ENCODE assay signal across 21 mouse cellular contexts in genomic region chr1:51277879-51278567, GRCm38 (mm10). TPM values are rescaled to one million over a fixed set of nuclear protein-coding genes. Genes with fewer than 3 reads are reported as not detected.
DNase-seq lines count a peak whose midpoint lies in the region; ATAC-seq and TF ChIP-seq lines count a peak whose summit lies in the region.
"Had no signal": no experiment of that assay in that cellular context is flagged by ENCODE, and none has a peak within 500 bp of the region (broad histone marks: within the 10 kb centered on the region; RNA-seq: fewer than 3 reads in every experiment).

No protein-coding gene starts in this region.

- H3K4me1 ChIP-seq in liver, postnatal 0 days (ENCODE audit: insufficient read depth), result no peaks in the 10 kb centered on the region
- peaks cover 8% of the 10 kb centered on the region; the same call in 1 of the 2 replicates for H3K4me1 ChIP-seq in lung, embryonic 16.5 days (replicated peaks; ENCODE audit: control insufficient read depth, insufficient read depth, low read length)
- peaks cover 14% of the 10 kb centered on the region for H3K4me1 ChIP-seq in brown adipose tissue, adult 24 weeks (ENCODE audit: control insufficient read depth, insufficient read depth, insufficient read length, low read length)
- H3K4me1 ChIP-seq: hindbrain, embryonic 15.5 days had no signal

- no peak overlapping the region for H3K9ac ChIP-seq in liver, postnatal 0 days (replicated peaks)
- no peak overlapping the region for H3K9ac ChIP-seq in lung, embryonic 16.5 days (ENCODE audit: low read length)
- H3K9ac ChIP-seq: forebrain, embryonic 13.5 days; hindbrain, embryonic 12.5 days; hindbrain, embryonic 15.5 days had no signal

- 52% methylated on average over 2 of the region's 2 CpGs for WGBS in liver, postnatal 0 days (ENCODE audit: insufficient replicate concordance)
- 23% methylated on average over 2 of the region's 2 CpGs for WGBS in lung, embryonic 16.5 days

- H3K9me3 ChIP-seq in liver, postnatal 0 days (ENCODE audit: low read length), result no peaks in the 10 kb centered on the region
- H3K9me3 ChIP-seq in lung, embryonic 16.5 days (ENCODE audit: control insufficient read depth, low read length), result no peaks in the 10 kb centered on the region
- H3K9me3 ChIP-seq: forebrain, embryonic 10.5 days; forebrain, embryonic 13.5 days; hindbrain, embryonic 12.5 days; hindbrain, embryonic 15.5 days had no signal

- intact Hi-C loops in gastrocnemius, adult 2 months (cut with DNase I), result no loop called here
- intact Hi-C loops in gastrocnemius, postnatal 14 days (cut with DNase I; ENCODE audit: low total_unique reads), result no loop called here

- no peak overlapping the region for H3K4me2 ChIP-seq in liver, postnatal 0 days (ENCODE audit: low read depth, low read length)
- H3K4me2 ChIP-seq in lung, embryonic 16.5 days (ENCODE audit: low read depth, low read length), result no peak overlapping the region
- H3K4me2 ChIP-seq: forebrain, embryonic 13.5 days; heart, embryonic 11.5 days; hindbrain, embryonic 12.5 days; hindbrain, embryonic 15.5 days had no signal

- H3K4me3 ChIP-seq in gastrocnemius, adult 2 months, result no peak overlapping the region
- no peak overlapping the region for H3K4me3 ChIP-seq in liver, postnatal 0 days (ENCODE audit: low read depth, low read length)
- no peak overlapping the region for H3K4me3 ChIP-seq in lung, embryonic 16.5 days (ENCODE audit: low read length)
- H3K4me3 ChIP-seq in brown adipose tissue, adult 24 weeks (ENCODE audit: insufficient read depth, low read depth, low read length), result no peak overlapping the region
- H3K4me3 ChIP-seq: forebrain, embryonic 10.5 days; forebrain, embryonic 13.5 days; hindbrain, embryonic 12.5 days; hindbrain, embryonic 15.5 days had no signal

- TF ChIP-seq EP300 in liver, postnatal 0 days (IDR thresholded peaks at IDR 0.05; ENCODE audit: low read depth), result 0 out of 2 replicates have a peak, but pooled peaks have one; percentile 12

- H3K27me3 ChIP-seq in liver, postnatal 0 days (ENCODE audit: insufficient read depth, low read length), result no peaks in the 10 kb centered on the region
- no peaks in the 10 kb centered on the region for H3K27me3 ChIP-seq in lung, embryonic 16.5 days (ENCODE audit: control insufficient read depth, insufficient read depth, low read depth, low read length)
- H3K27me3 ChIP-seq: forebrain, embryonic 13.5 days; hindbrain, embryonic 12.5 days; hindbrain, embryonic 15.5 days had no signal

- no peak for ATAC-seq in liver, postnatal 0 days
- peak; percentile 71; the same call in 1 of the 2 replicates for ATAC-seq in lung, embryonic 16.5 days (ENCODE audit: low read depth)
- ATAC-seq: activated CD4-positive, CD25-positive, alpha-beta regulatory T cell, adult 4 months; forebrain, embryonic 13.5 days; forebrain, embryonic 16.5 days had no signal

- TF ChIP-seq CTCF in gastrocnemius, adult 2 months (IDR thresholded peaks at IDR 0.05), result no peak
- no peak for TF ChIP-seq CTCF in liver, postnatal 0 days (IDR thresholded peaks at IDR 0.05; ENCODE audit: low read depth)

- H3K27ac ChIP-seq in gastrocnemius, adult 2 months, result peak overlapping the region; percentile 70
- H3K27ac ChIP-seq in liver, postnatal 0 days (ENCODE audit: low read depth), result no peak overlapping the region
- H3K27ac ChIP-seq in lung, embryonic 16.5 days (ENCODE audit: low read length), result no peak overlapping the region
- H3K27ac ChIP-seq in brown adipose tissue, adult 24 weeks (replicated peaks; ENCODE audit: low read depth, low read length), result peak overlapping the region; percentile 79
- H3K27ac ChIP-seq: forebrain, embryonic 10.5 days; forebrain, embryonic 13.5 days; hindbrain, embryonic 12.5 days; hindbrain, embryonic 15.5 days had no signal

- no peak for DNase-seq in gastrocnemius, adult 2 months
- no peak for DNase-seq in gastrocnemius, postnatal 14 days
- no peak for DNase-seq in liver, postnatal 0 days
- no peak for DNase-seq in liver
- DNase-seq in lung, postnatal 4 days, result no peak
- DNase-seq: adrenal gland, adult 8-10 months; adrenal gland, postnatal 25 days; cerebellum, adult 18-20 months; cerebellum, adult 9-10 months; cerebellum, postnatal 14 days; gastrocnemius, postnatal 36 days; heart, postnatal 10 days had no signal

- no peaks in the 10 kb centered on the region for H3K36me3 ChIP-seq in liver, postnatal 0 days (replicated peaks; ENCODE audit: insufficient read depth, low read length)
- no peaks in the 10 kb centered on the region for H3K36me3 ChIP-seq in lung, embryonic 16.5 days (ENCODE audit: control insufficient read depth, insufficient read depth, low read length)
- H3K36me3 ChIP-seq: forebrain, embryonic 10.5 days; hindbrain, embryonic 12.5 days; hindbrain, embryonic 15.5 days had no signal

RNA-seq across cellular contexts. Expression of gene Cavin2, which starts 10.9 kb away (rescaled TPM):
- total RNA-seq in gastrocnemius, adult 2 months (2021), result 10 to 100 TPM; 24.9 to 34.6 TPM
- 10 to 100 TPM; 63.6 to 67.0 TPM for total RNA-seq in gastrocnemius, postnatal 14 days (2021)
- polyA plus RNA-seq in liver, postnatal 0 days (2015; fragmentation: Nextera tagmentation; extraction: Ambion mirVana), result 24.7 and 28.0 TPM in 2 replicates
- polyA plus RNA-seq in lung, embryonic 16.5 days (2015; fragmentation: Nextera tagmentation; extraction: Ambion mirVana), result 176 and 185 TPM in 2 replicates
- 104 and 140 TPM in 2 replicates for polyA plus RNA-seq in brown adipose tissue, adult 24 weeks (2012; ENCODE audit: insufficient read depth, insufficient read length, missing spikeins)
- polyA plus RNA-seq: activated CD4-positive, CD25-positive, alpha-beta regulatory T cell, adult 4 months had no signal

Comparison
In these comparisons a context has a peak if more than half of its experiments do, and no peak if none do; other contexts are left out.
1. H3K27ac ChIP-seq: peak in gastrocnemius, adult 2 months (single experiment) and brown adipose tissue, adult 24 weeks (single experiment); none in liver, postnatal 0 days (single experiment) and lung, embryonic 16.5 days (single experiment).